Mouse (Mus musculus) kidney, adult 8-10 months (tissue): ENCODE data around the gene Smc4.
A peak's percentile ranks its signal among the peaks of the same experiment; 100 is the strongest.

Experiments used
- DNase-seq, 2 experiments: peaks; one replicate each; pipeline ENCODE4 v3.0.0; 2022

Gene Smc4

GRCm38 (mm10) chr3:69004437-69005337 is at the start of gene Smc4, which contains the start of gene Ift80:
Smc4 (plus strand) TSS chr3:69004738.
Ift80 (minus strand) TSS chr3:69004570.
- DNase-seq, result peak; percentile 95 to 96

- DNase-seq, result no peak
Observed at GRCm38 (mm10) chr3:68956454-68956853, 48.1 kb upstream of the Smc4 start.

GRCm38 (mm10) chr3:68957413-68957812 is 47.1 kb upstream of the Smc4 start:
- DNase-seq, result no peak

GRCm38 (mm10) chr3:68964682-68965081 is 39.9 kb upstream of the Smc4 start:
- DNase-seq, result peak in 1 of 2 experiments; percentile 18

GRCm38 (mm10) chr3:68966527-68967285 is 37.8 kb upstream of the Smc4 start:
- DNase-seq, result no peak

- no peak for DNase-seq
Observed at GRCm38 (mm10) chr3:68967404-68967803, 37.1 kb upstream of the Smc4 start.

GRCm38 (mm10) chr3:68969091-68969590 is 35.4 kb upstream of the Smc4 start:
- no peak for DNase-seq

- DNase-seq, result no peak
Observed at GRCm38 (mm10) chr3:68973574-68973973, 31.0 kb upstream of the Smc4 start.

GRCm38 (mm10) chr3:68974639-68975532 is 29.7 kb upstream of the Smc4 start:
- no peak for DNase-seq

GRCm38 (mm10) chr3:68975533-68976490 is 28.7 kb upstream of the Smc4 start:
- DNase-seq, result no peak

- no peak for DNase-seq
Observed at GRCm38 (mm10) chr3:68977696-68978095, 26.8 kb upstream of the Smc4 start.

GRCm38 (mm10) chr3:68979187-68979586 is 25.4 kb upstream of the Smc4 start:
- no peak for DNase-seq

GRCm38 (mm10) chr3:68980898-68981297 is 23.6 kb upstream of the Smc4 start:
- no peak for DNase-seq

GRCm38 (mm10) chr3:68986550-68986949 is 18.0 kb upstream of the Smc4 start:
- DNase-seq, result no peak

GRCm38 (mm10) chr3:69002781-69003180 is 1.8 kb upstream of the Smc4 start:
- no peak for DNase-seq

- no peak for DNase-seq
Observed at GRCm38 (mm10) chr3:69004055-69004436, 492 bp upstream of the Smc4 start.

- DNase-seq, result peak; percentile 36 to 46
Observed at GRCm38 (mm10) chr3:69005338-69006245, 1.1 kb downstream of the Smc4 start.

- no peak for DNase-seq
Observed at GRCm38 (mm10) chr3:69006246-69006760, 1.8 kb downstream of the Smc4 start.

GRCm38 (mm10) chr3:69008873-69009272 is 4.3 kb downstream of the Smc4 start:
- DNase-seq, result no peak

GRCm38 (mm10) chr3:69017181-69017580 is 12.6 kb downstream of the Smc4 start:
- no peak for DNase-seq
